Mouse (Mus musculus): ENCODE data around the gene Eddm3b.

Gene Eddm3b

GRCm38 (mm10) chr14:51113916-51114560 lies at the start of gene Eddm3b:
Gene Eddm3b, plus strand, starts transcription at chr14:51114426.
- no peak for DNase-seq

GRCm38 (mm10) chr14:51068956-51069355 lies 45.3 kb upstream of the Eddm3b start:
- no peak for DNase-seq

GRCm38 (mm10) chr14:51069617-51070016 lies 44.6 kb upstream of the Eddm3b start:
- DNase-seq, result peak in 1 of 2 experiments; percentile 63

GRCm38 (mm10) chr14:51074335-51074734 lies 39.9 kb upstream of the Eddm3b start, which contains the start of gene Olfr750:
Gene Olfr750, minus strand, starts transcription at chr14:51074435.
- DNase-seq, result no peak

- DNase-seq, result no peak
These were observed 35.0 kb upstream of the Eddm3b start for GRCm38 (mm10) chr14:51079180-51079579.

- DNase-seq, result no peak
These were observed 33.2 kb upstream of the Eddm3b start for GRCm38 (mm10) chr14:51081035-51081434.

- peak; percentile 55 to 62 for DNase-seq
These were observed 31.3 kb upstream of the Eddm3b start for GRCm38 (mm10) chr14:51082599-51083581.

GRCm38 (mm10) chr14:51083805-51084204 lies 30.4 kb upstream of the Eddm3b start:
- DNase-seq, result no peak

GRCm38 (mm10) chr14:51085086-51085485 lies 29.1 kb upstream of the Eddm3b start:
- DNase-seq, result no peak

GRCm38 (mm10) chr14:51085911-51086310 lies 28.3 kb upstream of the Eddm3b start:
- DNase-seq, result no peak

GRCm38 (mm10) chr14:51087762-51088161 lies 26.5 kb upstream of the Eddm3b start:
- no peak for DNase-seq

GRCm38 (mm10) chr14:51088166-51088969 lies 25.9 kb upstream of the Eddm3b start:
- DNase-seq, result peak; percentile 79 to 84

- DNase-seq, result peak; percentile 94 to 97
These were observed 25.1 kb upstream of the Eddm3b start for GRCm38 (mm10) chr14:51088970-51089673.

- no peak for DNase-seq
These were observed 24.6 kb upstream of the Eddm3b start for GRCm38 (mm10) chr14:51089674-51090076.

GRCm38 (mm10) chr14:51090077-51090781 lies 24.0 kb upstream of the Eddm3b start:
- DNase-seq, result peak; percentile 74 to 89

GRCm38 (mm10) chr14:51090921-51091900 lies 23.0 kb upstream of the Eddm3b start, which contains the start of the genes Rnase4 and Ang:
Gene Rnase4, plus strand, starts transcription at chr14:51091077.
Gene Ang, plus strand, starts transcription at chr14:51091150.
- peak; percentile 79 to 85 for DNase-seq

GRCm38 (mm10) chr14:51092073-51092620 lies 22.1 kb upstream of the Eddm3b start:
- DNase-seq, result no peak

- no peak for DNase-seq
These were observed 20.7 kb upstream of the Eddm3b start for GRCm38 (mm10) chr14:51093496-51093895.

- DNase-seq, result peak in 1 of 2 experiments; percentile 22
These were observed 19.9 kb upstream of the Eddm3b start for GRCm38 (mm10) chr14:51094096-51094875.

All from lung, postnatal 4 days (tissue).